Mouse (Mus musculus): ENCODE data around the gene Kif26a. TPM values are rescaled to one million over a fixed set of nuclear protein-coding genes. Genes with fewer than 3 reads are reported as not detected.

The Kif26a gene
- polyA plus RNA-seq (2015; fragmentation: Nextera tagmentation; extraction: Ambion mirVana) = 0.89 and 1.1 TPM in 2 replicates

GRCm38 (mm10) chr12:112145875-112146651 lies at the start of gene Kif26a:
Gene Kif26a (plus strand): TSS chr12:112146208.
- Histone ChIP-seq H3K4me2 (replicated peaks; ENCODE audit: low read depth) (peak within 1 kb of the TSS; percentile 77), H3K27me3 (replicated peaks; ENCODE audit: control insufficient read depth, insufficient read depth, low read length) (peaks cover 61% of the 10 kb centered on the region), H3K9me3 (ENCODE audit: control insufficient read depth) (no peaks in the 10 kb centered on the region), H3K9ac (ENCODE audit: low read depth, low read length) (peak within 1 kb of the TSS; percentile 46), H3K27ac (ENCODE audit: low read depth, low read length) (peak within 1 kb of the TSS; percentile 21), H3K36me3 (ENCODE audit: control insufficient read depth, insufficient read depth) (no peaks in the 10 kb centered on the region), H3K4me1 (replicated peaks; ENCODE audit: control insufficient read depth, insufficient read depth, low read length) (peaks cover 8% of the 10 kb centered on the region), H3K4me3 (ENCODE audit: low read depth, low read length) (peak within 1 kb of the TSS; percentile 46)
- peak; percentile 57 for ATAC-seq
- peak; percentile 85 for TF ChIP-seq CTCF (IDR thresholded peaks at IDR 0.05; ENCODE audit: low read depth)
- WGBS = under 1% methylated on average over 68 of the region's 68 CpGs

GRCm38 (mm10) chr12:112096733-112097117 lies 49.3 kb upstream of the Kif26a start:
- no peaks in the 10 kb centered on the region for H3K4me1 ChIP-seq (replicated peaks; ENCODE audit: control insufficient read depth, insufficient read depth, low read length)
- H3K4me2 ChIP-seq (replicated peaks; ENCODE audit: low read depth) = no peak overlapping the region
- no peak for TF ChIP-seq CTCF (IDR thresholded peaks at IDR 0.05; ENCODE audit: low read depth)
- WGBS = 74% methylated on average over 8 of the region's 8 CpGs
- H3K4me3 ChIP-seq (ENCODE audit: low read depth, low read length) = no peak overlapping the region
- no peak for ATAC-seq
- no peaks in the 10 kb centered on the region for H3K36me3 ChIP-seq (ENCODE audit: control insufficient read depth, insufficient read depth)
- no peaks in the 10 kb centered on the region for H3K9me3 ChIP-seq (ENCODE audit: control insufficient read depth)
- 0 out of 2 replicates have a peak, but pooled peaks cover 1% of the 10 kb centered on the region for H3K27me3 ChIP-seq (replicated peaks; ENCODE audit: control insufficient read depth, insufficient read depth, low read length)
- H3K9ac ChIP-seq (ENCODE audit: low read depth, low read length) = no peak overlapping the region
- H3K27ac ChIP-seq (ENCODE audit: low read depth, low read length) = no peak overlapping the region

GRCm38 (mm10) chr12:112100106-112100505 lies 45.9 kb upstream of the Kif26a start:
- TF ChIP-seq CTCF (IDR thresholded peaks at IDR 0.05; ENCODE audit: low read depth) = no peak
- no peaks in the 10 kb centered on the region for H3K9me3 ChIP-seq (ENCODE audit: control insufficient read depth)
- H3K27me3 ChIP-seq (replicated peaks; ENCODE audit: control insufficient read depth, insufficient read depth, low read length) = no peaks in the 10 kb centered on the region
- no peak overlapping the region for H3K9ac ChIP-seq (ENCODE audit: low read depth, low read length)
- no peak for ATAC-seq
- H3K36me3 ChIP-seq (ENCODE audit: control insufficient read depth, insufficient read depth) = no peaks in the 10 kb centered on the region
- no peak overlapping the region for H3K27ac ChIP-seq (ENCODE audit: low read depth, low read length)
- H3K4me3 ChIP-seq (ENCODE audit: low read depth, low read length) = no peak overlapping the region
- H3K4me1 ChIP-seq (replicated peaks; ENCODE audit: control insufficient read depth, insufficient read depth, low read length) = no peaks in the 10 kb centered on the region
- no peak overlapping the region for H3K4me2 ChIP-seq (replicated peaks; ENCODE audit: low read depth)
- WGBS = 71% methylated on average over 4 of the region's 4 CpGs

- H3K27me3 ChIP-seq (replicated peaks; ENCODE audit: control insufficient read depth, insufficient read depth, low read length) = no peaks in the 10 kb centered on the region
- 48% methylated on average over 4 of the region's 4 CpGs for WGBS
- TF ChIP-seq CTCF (IDR thresholded peaks at IDR 0.05; ENCODE audit: low read depth) = peak; percentile 56
- no peaks in the 10 kb centered on the region for H3K9me3 ChIP-seq (ENCODE audit: control insufficient read depth)
- H3K9ac ChIP-seq (ENCODE audit: low read depth, low read length) = no peak overlapping the region
- H3K4me1 ChIP-seq (replicated peaks; ENCODE audit: control insufficient read depth, insufficient read depth, low read length) = no peaks in the 10 kb centered on the region
- no peak overlapping the region for H3K4me3 ChIP-seq (ENCODE audit: low read depth, low read length)
- ATAC-seq = no peak
- no peaks in the 10 kb centered on the region for H3K36me3 ChIP-seq (ENCODE audit: control insufficient read depth, insufficient read depth)
- no peak overlapping the region for H3K27ac ChIP-seq (ENCODE audit: low read depth, low read length)
- H3K4me2 ChIP-seq (replicated peaks; ENCODE audit: low read depth) = no peak overlapping the region
These were observed 45.0 kb upstream of the Kif26a start for GRCm38 (mm10) chr12:112101045-112101444.

- Histone ChIP-seq H3K27me3 (replicated peaks; ENCODE audit: control insufficient read depth, insufficient read depth, low read length) (no peaks in the 10 kb centered on the region), H3K9me3 (ENCODE audit: control insufficient read depth) (no peaks in the 10 kb centered on the region), H3K4me1 (replicated peaks; ENCODE audit: control insufficient read depth, insufficient read depth, low read length) (no peaks in the 10 kb centered on the region), H3K4me3 (ENCODE audit: low read depth, low read length) (no peak overlapping the region), H3K36me3 (ENCODE audit: control insufficient read depth, insufficient read depth) (no peaks in the 10 kb centered on the region), H3K27ac (ENCODE audit: low read depth, low read length) (no peak overlapping the region), H3K9ac (ENCODE audit: low read depth, low read length) (no peak overlapping the region), H3K4me2 (replicated peaks; ENCODE audit: low read depth) (no peak overlapping the region)
- no peak for TF ChIP-seq CTCF (IDR thresholded peaks at IDR 0.05; ENCODE audit: low read depth)
- WGBS = 81% methylated on average over 5 of the region's 5 CpGs
- no peak for ATAC-seq
These were observed 42.8 kb upstream of the Kif26a start for GRCm38 (mm10) chr12:112103179-112103578.

GRCm38 (mm10) chr12:112104890-112105289 lies 41.1 kb upstream of the Kif26a start:
- no peaks in the 10 kb centered on the region for H3K9me3 ChIP-seq (ENCODE audit: control insufficient read depth)
- TF ChIP-seq CTCF (IDR thresholded peaks at IDR 0.05; ENCODE audit: low read depth) = no peak
- H3K27ac ChIP-seq (ENCODE audit: low read depth, low read length) = no peak overlapping the region
- no peaks in the 10 kb centered on the region for H3K36me3 ChIP-seq (ENCODE audit: control insufficient read depth, insufficient read depth)
- H3K27me3 ChIP-seq (replicated peaks; ENCODE audit: control insufficient read depth, insufficient read depth, low read length) = no peaks in the 10 kb centered on the region
- H3K4me1 ChIP-seq (replicated peaks; ENCODE audit: control insufficient read depth, insufficient read depth, low read length) = no peaks in the 10 kb centered on the region
- H3K4me3 ChIP-seq (ENCODE audit: low read depth, low read length) = no peak overlapping the region
- H3K4me2 ChIP-seq (replicated peaks; ENCODE audit: low read depth) = no peak overlapping the region
- no peak overlapping the region for H3K9ac ChIP-seq (ENCODE audit: low read depth, low read length)
- WGBS = 93% methylated on average over 11 of the region's 11 CpGs
- ATAC-seq = no peak

Data from intestine, postnatal 0 days (tissue).